Mouse (Mus musculus): ENCODE data around the gene Kpna7. TPM values are rescaled to one million over a fixed set of nuclear protein-coding genes. Genes with fewer than 3 reads are reported as not detected.
A peak's percentile ranks its signal among the peaks of the same experiment; 100 is the strongest.

Kpna7 gene
- polyA plus RNA-seq, 1 experiment from 2014 or later = not detected

GRCm38 (mm10) chr5:144984839-144985238, 99.0 kb downstream of the Kpna7 start:
- Histone ChIP-seq H3K4me1 (ENCODE audit: insufficient read depth, low read length) (no peaks in the 10 kb centered on the region), H3K36me3 (ENCODE audit: insufficient read depth, low read length) (no peaks in the 10 kb centered on the region), H3K4me2 (replicated peaks; ENCODE audit: low read depth, low read length) (no peak overlapping the region), H3K27ac (ENCODE audit: low read length) (no peak overlapping the region), H3K9me3 (ENCODE audit: low read length) (peaks cover 8% of the 10 kb centered on the region; the same call in 1 of the 2 replicates), H3K27me3 (ENCODE audit: insufficient read depth, low read length) (no peaks in the 10 kb centered on the region), H3K9ac (replicated peaks; ENCODE audit: low read length) (no peak overlapping the region), H3K4me3 (ENCODE audit: low read length) (no peak overlapping the region)
- WGBS = 94% methylated on average over 5 of the region's 5 CpGs
- no peak for ATAC-seq (ENCODE audit: low FRiP score, low TSS enrichment)

- no peaks in the 10 kb centered on the region for H3K27me3 ChIP-seq (ENCODE audit: insufficient read depth, low read length)
- 94% methylated on average over 3 of the region's 3 CpGs for WGBS
- no peaks in the 10 kb centered on the region for H3K4me1 ChIP-seq (ENCODE audit: insufficient read depth, low read length)
- H3K4me3 ChIP-seq (ENCODE audit: low read length) = no peak overlapping the region
- H3K36me3 ChIP-seq (ENCODE audit: insufficient read depth, low read length) = no peaks in the 10 kb centered on the region
- no peak overlapping the region for H3K27ac ChIP-seq (ENCODE audit: low read length)
- ATAC-seq (ENCODE audit: low FRiP score, low TSS enrichment) = no peak
- peaks cover 8% of the 10 kb centered on the region; the same call in 1 of the 2 replicates for H3K9me3 ChIP-seq (ENCODE audit: low read length)
- H3K4me2 ChIP-seq (replicated peaks; ENCODE audit: low read depth, low read length) = no peak overlapping the region
- no peak overlapping the region for H3K9ac ChIP-seq (replicated peaks; ENCODE audit: low read length)
Measured at GRCm38 (mm10) chr5:144983227-144983626, 100.6 kb downstream of the Kpna7 start.

DNA sequence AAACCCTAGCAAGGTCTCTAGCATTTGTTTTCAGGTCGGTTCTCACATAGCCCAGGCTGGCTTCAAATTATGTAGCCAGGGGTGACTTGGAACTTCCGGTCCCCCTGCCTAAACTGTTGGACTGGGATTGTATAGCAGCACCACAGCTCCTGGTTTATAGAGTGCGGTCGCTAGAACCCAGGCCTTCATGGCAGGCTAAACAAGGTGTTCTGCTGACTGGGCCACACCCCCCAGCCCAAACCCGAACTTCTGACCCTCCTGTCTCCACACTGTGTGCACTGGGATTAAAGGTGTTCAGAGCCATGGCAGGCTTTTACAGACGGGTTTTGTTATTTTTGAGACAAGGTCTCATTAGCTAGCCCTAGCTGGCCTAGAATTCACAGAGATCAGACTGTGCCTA, 104.7 kb downstream of the Kpna7 start:
- WGBS = 73% methylated on average over 6 of the region's 6 CpGs
- Histone ChIP-seq H3K27me3 (ENCODE audit: insufficient read depth, low read length) (no peaks in the 10 kb centered on the region), H3K4me2 (replicated peaks; ENCODE audit: low read depth, low read length) (no peak overlapping the region), H3K4me1 (ENCODE audit: insufficient read depth, low read length) (no peaks in the 10 kb centered on the region), H3K9ac (replicated peaks; ENCODE audit: low read length) (no peak overlapping the region), H3K4me3 (ENCODE audit: low read length) (no peak overlapping the region), H3K9me3 (ENCODE audit: low read length) (peaks cover 5% of the 10 kb centered on the region; the same call in 1 of the 2 replicates), H3K36me3 (ENCODE audit: insufficient read depth, low read length) (no peaks in the 10 kb centered on the region), H3K27ac (ENCODE audit: low read length) (peak overlapping the region; percentile 58; the same call in 1 of the 2 replicates)
- ATAC-seq (ENCODE audit: low FRiP score, low TSS enrichment) = 0 out of 2 replicates have a peak, but pooled peaks have one; percentile 35

GRCm38 (mm10) chr5:144978533-144979107, 105.2 kb downstream of the Kpna7 start:
- H3K27ac ChIP-seq (ENCODE audit: low read length) = peak overlapping the region; percentile 58
- peak; percentile 65; the same call in 1 of the 2 replicates for ATAC-seq (ENCODE audit: low FRiP score, low TSS enrichment)

GRCm38 (mm10) chr5:144971266-144971665, 112.6 kb downstream of the Kpna7 start:
- Histone ChIP-seq H3K9me3 (ENCODE audit: low read length) (no peaks in the 10 kb centered on the region), H3K9ac (replicated peaks; ENCODE audit: low read length) (no peak overlapping the region), H3K4me3 (ENCODE audit: low read length) (no peak overlapping the region), H3K4me1 (ENCODE audit: insufficient read depth, low read length) (peaks cover 4% of the 10 kb centered on the region; the same call in 1 of the 2 replicates), H3K27me3 (ENCODE audit: insufficient read depth, low read length) (peaks cover 4% of the 10 kb centered on the region; the same call in 1 of the 2 replicates), H3K36me3 (ENCODE audit: insufficient read depth, low read length) (no peaks in the 10 kb centered on the region), H3K4me2 (replicated peaks; ENCODE audit: low read depth, low read length) (no peak overlapping the region), H3K27ac (ENCODE audit: low read length) (no peak overlapping the region)
- ATAC-seq (ENCODE audit: low FRiP score, low TSS enrichment) = no peak
- 93% methylated on average over 3 of the region's 3 CpGs for WGBS

More at GRCm38 (mm10) chr5:144978533-144979107, 105.2 kb downstream of the Kpna7 start:
- Histone ChIP-seq H3K9ac (replicated peaks; ENCODE audit: low read length) (no peak overlapping the region), H3K4me3 (ENCODE audit: low read length) (no peak overlapping the region), H3K4me1 (ENCODE audit: insufficient read depth, low read length) (no peaks in the 10 kb centered on the region), H3K4me2 (replicated peaks; ENCODE audit: low read depth, low read length) (no peak overlapping the region), H3K27me3 (ENCODE audit: insufficient read depth, low read length) (no peaks in the 10 kb centered on the region), H3K9me3 (ENCODE audit: low read length) (peaks cover 5% of the 10 kb centered on the region; the same call in 1 of the 2 replicates), H3K36me3 (ENCODE audit: insufficient read depth, low read length) (no peaks in the 10 kb centered on the region)
- WGBS = 55% methylated on average over 10 of the region's 10 CpGs

- under 1% methylated on average over 67 of the region's 89 CpGs for WGBS
- peak; percentile 71 for ATAC-seq (ENCODE audit: low FRiP score, low TSS enrichment)
- peak within 1 kb of the TSS; percentile 98 for H3K9ac ChIP-seq (replicated peaks; ENCODE audit: low read length)
- peak within 1 kb of the TSS; percentile 88 for H3K4me3 ChIP-seq (ENCODE audit: low read length)
- H3K27me3 ChIP-seq (ENCODE audit: insufficient read depth, low read length) = peaks cover 4% of the 10 kb centered on the region; the same call in 1 of the 2 replicates
- H3K9me3 ChIP-seq (ENCODE audit: low read length) = no peaks in the 10 kb centered on the region
- H3K4me1 ChIP-seq (ENCODE audit: insufficient read depth, low read length) = peaks cover 26% of the 10 kb centered on the region
- no peaks in the 10 kb centered on the region for H3K36me3 ChIP-seq (ENCODE audit: insufficient read depth, low read length)
- H3K27ac ChIP-seq (ENCODE audit: low read length) = peak within 1 kb of the TSS; percentile 95
- H3K4me2 ChIP-seq (replicated peaks; ENCODE audit: low read depth, low read length) = peak within 1 kb of the TSS; percentile 90
Measured at GRCm38 (mm10) chr5:144965639-144966351, 118.0 kb downstream of the Kpna7 start, which contains the start of gene Smurf1. Gene Smurf1 (minus strand): TSS chr5:144965847.

- no peaks in the 10 kb centered on the region for H3K9me3 ChIP-seq (ENCODE audit: low read length)
- peaks cover 26% of the 10 kb centered on the region for H3K4me1 ChIP-seq (ENCODE audit: insufficient read depth, low read length)
- H3K4me3 ChIP-seq (ENCODE audit: low read length) = peak overlapping the region; percentile 88
- peaks cover 4% of the 10 kb centered on the region; the same call in 1 of the 2 replicates for H3K27me3 ChIP-seq (ENCODE audit: insufficient read depth, low read length)
- peak overlapping the region; percentile 90 for H3K4me2 ChIP-seq (replicated peaks; ENCODE audit: low read depth, low read length)
- no peaks in the 10 kb centered on the region for H3K36me3 ChIP-seq (ENCODE audit: insufficient read depth, low read length)
- under 1% methylated on average over 20 of the region's 56 CpGs for WGBS
- ATAC-seq (ENCODE audit: low FRiP score, low TSS enrichment) = peak; percentile 78
- H3K9ac ChIP-seq (replicated peaks; ENCODE audit: low read length) = peak overlapping the region; percentile 98
- H3K27ac ChIP-seq (ENCODE audit: low read length) = peak overlapping the region; percentile 95
Measured at GRCm38 (mm10) chr5:144964872-144965638, 118.8 kb downstream of the Kpna7 start.

GRCm38 (mm10) chr5:144964465-144964864, 119.4 kb downstream of the Kpna7 start:
- H3K4me2 ChIP-seq (replicated peaks; ENCODE audit: low read depth, low read length) = peak overlapping the region; percentile 90
- no peaks in the 10 kb centered on the region for H3K36me3 ChIP-seq (ENCODE audit: insufficient read depth, low read length)
- peak overlapping the region; percentile 88 for H3K4me3 ChIP-seq (ENCODE audit: low read length)
- H3K27ac ChIP-seq (ENCODE audit: low read length) = peak overlapping the region; percentile 95; the same call in 1 of the 2 replicates
- 38% methylated on average over 7 of the region's 8 CpGs for WGBS
- H3K9ac ChIP-seq (replicated peaks; ENCODE audit: low read length) = no peak overlapping the region
- peaks cover 4% of the 10 kb centered on the region; the same call in 1 of the 2 replicates for H3K27me3 ChIP-seq (ENCODE audit: insufficient read depth, low read length)
- no peaks in the 10 kb centered on the region for H3K9me3 ChIP-seq (ENCODE audit: low read length)
- H3K4me1 ChIP-seq (ENCODE audit: insufficient read depth, low read length) = peaks cover 26% of the 10 kb centered on the region
- ATAC-seq (ENCODE audit: low FRiP score, low TSS enrichment) = peak; percentile 44

- H3K4me2 ChIP-seq (replicated peaks; ENCODE audit: low read depth, low read length) = peak overlapping the region; percentile 90
- H3K4me1 ChIP-seq (ENCODE audit: insufficient read depth, low read length) = peaks cover 31% of the 10 kb centered on the region
- H3K9ac ChIP-seq (replicated peaks; ENCODE audit: low read length) = 0 out of 2 replicates have a peak overlapping the region, but pooled peaks have one; percentile 27
- 6% methylated on average over 13 of the region's 13 CpGs for WGBS
- no peaks in the 10 kb centered on the region for H3K36me3 ChIP-seq (ENCODE audit: insufficient read depth, low read length)
- H3K27me3 ChIP-seq (ENCODE audit: insufficient read depth, low read length) = peaks cover 4% of the 10 kb centered on the region; the same call in 1 of the 2 replicates
- peak; percentile 43 for ATAC-seq (ENCODE audit: low FRiP score, low TSS enrichment)
- H3K9me3 ChIP-seq (ENCODE audit: low read length) = no peaks in the 10 kb centered on the region
- H3K4me3 ChIP-seq (ENCODE audit: low read length) = peak overlapping the region; percentile 88
- H3K27ac ChIP-seq (ENCODE audit: low read length) = peak overlapping the region; percentile 77
Measured at GRCm38 (mm10) chr5:144963817-144964261, 120.0 kb downstream of the Kpna7 start.
